Mouse (Mus musculus): Measurements from ENCODE around the gene Wap.

GRCm38 (mm10) chr11:6644566-6644965 lies 6.1 kb upstream of the Wap start:
- TF ChIP-seq CTCF (IDR thresholded peaks at IDR 0.05; ENCODE audit: low read depth) (no peak), EP300 (IDR thresholded peaks at IDR 0.05; ENCODE audit: low read depth) (no peak)

Data from heart, postnatal 0 days (tissue).